Mouse (Mus musculus) limb, embryonic 13.5 days (tissue): Measurements from ENCODE around the gene Ccdc24. TPM values are rescaled to one million over a fixed set of nuclear protein-coding genes. Genes with fewer than 3 reads are reported as not detected.

Experiments used
- polyA plus RNA-seq: library from polyadenylated mRNA; unstranded; fragments of >200 nt; fragmentation: Nextera tagmentation; extraction: Ambion mirVana; gene quantifications from 2 replicates; pipeline ENCODE4 v1.2.1, GENCODE M21; 2015

Gene Ccdc24
- polyA plus RNA-seq, 1 experiment from 2014 or later = 1.3 TPM

Other genes starting within 250 kb of the Ccdc24 start
- gene Dmap1, start 190.3 kb downstream of the Ccdc24 start, polyA plus RNA-seq = 78.2 and 80.5 TPM in 2 replicates
- gene Gm12845, start 148.1 kb downstream of the Ccdc24 start, polyA plus RNA-seq = not detected in 2 replicates
- gene Klf17, start 106.9 kb downstream of the Ccdc24 start, polyA plus RNA-seq = not detected in 2 replicates
- gene Slc6a9, start 38.1 kb downstream of the Ccdc24 start, polyA plus RNA-seq = 15.6 and 17.2 TPM in 2 replicates
- gene B4galt2, start 10.9 kb upstream of the Ccdc24 start, polyA plus RNA-seq = 32.8 and 35.1 TPM in 2 replicates
- gene Atp6v0b, start 14.8 kb upstream of the Ccdc24 start, polyA plus RNA-seq = 176 and 184 TPM in 2 replicates
- gene Dph2, start 19.5 kb upstream of the Ccdc24 start, polyA plus RNA-seq = 16.8 and 18.4 TPM in 2 replicates
- gene Ipo13, start 42.4 kb upstream of the Ccdc24 start, polyA plus RNA-seq = 41.3 and 43.7 TPM in 2 replicates
- gene Artn, start 57.2 kb upstream of the Ccdc24 start, polyA plus RNA-seq = 8.9 and 10.1 TPM in 2 replicates